Mouse (Mus musculus): ENCODE measurements around the gene Sh3pxd2a.
A peak's percentile ranks its signal among the peaks of the same experiment; 100 is the strongest.

The Sh3pxd2a gene

GRCm38 (mm10) chr19:47329102-47329501 lies 135.1 kb downstream of the Sh3pxd2a start:
- DNase-seq: no peak

DNA sequence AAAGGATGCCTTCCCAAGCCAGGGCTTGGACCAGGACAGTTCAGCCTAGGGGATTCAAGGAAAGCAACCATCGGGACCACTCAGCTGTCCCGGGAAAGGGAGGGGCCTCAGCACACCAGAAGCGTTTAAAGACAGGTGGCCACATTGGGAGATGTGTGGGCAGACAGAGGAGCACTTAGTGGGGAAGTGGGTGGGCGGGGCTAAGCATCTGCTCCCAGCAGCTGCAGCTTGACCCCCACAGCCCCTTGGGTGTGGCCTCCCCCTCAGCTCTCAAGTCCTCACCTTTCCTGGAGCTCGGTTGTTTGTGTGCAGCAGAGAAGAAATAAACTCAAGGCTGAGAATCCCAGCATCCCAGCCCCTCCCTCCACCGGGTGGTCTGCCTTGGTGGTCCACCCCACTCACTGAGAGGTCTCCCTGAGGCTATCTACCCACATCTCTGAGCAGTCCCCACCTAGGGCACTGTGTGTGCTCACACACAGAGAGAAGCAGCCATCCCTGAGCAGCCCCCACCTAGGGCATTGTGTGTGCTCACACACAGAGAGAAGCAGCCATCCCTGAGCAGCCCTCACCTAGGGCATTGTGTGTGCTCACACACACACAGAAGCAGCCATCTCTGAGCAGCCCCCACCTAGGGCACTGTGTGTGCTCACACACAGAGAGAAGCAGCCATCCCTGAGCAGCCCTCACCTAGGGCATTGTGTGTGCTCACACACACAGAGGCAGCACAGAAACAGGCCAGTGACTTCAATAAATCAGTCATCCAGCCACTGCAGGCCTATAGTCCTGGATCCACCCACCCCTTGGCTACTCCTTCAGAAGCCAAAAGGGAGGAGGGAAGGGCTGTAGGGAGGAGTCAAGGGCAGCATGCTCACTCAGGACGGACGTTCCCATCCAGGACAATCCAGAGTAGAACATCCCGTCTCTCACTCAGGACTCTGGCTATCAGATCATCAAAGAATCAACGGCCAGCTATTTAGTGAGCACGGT lies 136.0 kb downstream of the Sh3pxd2a start:
- peak; percentile 78 for DNase-seq

GRCm38 (mm10) chr19:47325881-47326280 lies 138.3 kb downstream of the Sh3pxd2a start:
- DNase-seq: peak; percentile 85

DNA sequence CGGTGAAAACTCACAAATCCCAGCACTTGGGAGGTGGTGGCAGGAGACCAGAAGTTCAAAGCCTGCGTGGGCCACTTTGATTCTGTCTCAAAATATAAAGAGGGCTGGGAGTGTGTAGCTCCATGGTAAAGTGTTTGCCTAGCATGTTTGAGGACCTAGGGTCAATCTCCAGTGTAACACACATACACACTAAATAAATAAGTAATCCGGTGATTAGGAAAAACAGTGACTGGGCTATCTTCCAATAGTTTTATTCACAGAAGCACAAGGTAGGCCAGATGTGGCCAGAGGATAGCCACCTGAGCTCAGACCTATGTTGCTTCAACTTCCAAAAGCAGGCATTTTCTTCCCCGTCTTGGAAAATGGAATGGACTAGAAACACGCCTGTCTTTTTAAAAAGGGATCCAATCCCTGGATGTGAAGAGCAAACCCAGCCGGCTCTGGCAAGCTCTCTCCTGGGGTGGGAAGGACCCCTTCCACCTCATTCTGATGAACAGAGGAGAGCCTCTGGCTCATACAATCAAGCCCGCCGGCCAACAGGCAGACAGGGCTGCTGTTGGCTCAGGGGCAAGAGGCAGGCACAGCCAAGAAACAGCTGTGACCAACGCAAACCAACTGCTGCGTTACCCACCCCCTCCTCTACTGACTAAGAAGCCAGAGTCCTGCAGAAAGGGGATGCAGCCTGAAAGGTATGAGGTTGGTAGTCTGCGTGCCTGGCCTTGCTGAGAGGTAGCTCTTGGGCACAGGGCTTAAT lies 140.9 kb downstream of the Sh3pxd2a start:
- peak; percentile 79 for DNase-seq

GRCm38 (mm10) chr19:47320331-47320668 lies 143.9 kb downstream of the Sh3pxd2a start:
- DNase-seq: peak; percentile 95

DNA sequence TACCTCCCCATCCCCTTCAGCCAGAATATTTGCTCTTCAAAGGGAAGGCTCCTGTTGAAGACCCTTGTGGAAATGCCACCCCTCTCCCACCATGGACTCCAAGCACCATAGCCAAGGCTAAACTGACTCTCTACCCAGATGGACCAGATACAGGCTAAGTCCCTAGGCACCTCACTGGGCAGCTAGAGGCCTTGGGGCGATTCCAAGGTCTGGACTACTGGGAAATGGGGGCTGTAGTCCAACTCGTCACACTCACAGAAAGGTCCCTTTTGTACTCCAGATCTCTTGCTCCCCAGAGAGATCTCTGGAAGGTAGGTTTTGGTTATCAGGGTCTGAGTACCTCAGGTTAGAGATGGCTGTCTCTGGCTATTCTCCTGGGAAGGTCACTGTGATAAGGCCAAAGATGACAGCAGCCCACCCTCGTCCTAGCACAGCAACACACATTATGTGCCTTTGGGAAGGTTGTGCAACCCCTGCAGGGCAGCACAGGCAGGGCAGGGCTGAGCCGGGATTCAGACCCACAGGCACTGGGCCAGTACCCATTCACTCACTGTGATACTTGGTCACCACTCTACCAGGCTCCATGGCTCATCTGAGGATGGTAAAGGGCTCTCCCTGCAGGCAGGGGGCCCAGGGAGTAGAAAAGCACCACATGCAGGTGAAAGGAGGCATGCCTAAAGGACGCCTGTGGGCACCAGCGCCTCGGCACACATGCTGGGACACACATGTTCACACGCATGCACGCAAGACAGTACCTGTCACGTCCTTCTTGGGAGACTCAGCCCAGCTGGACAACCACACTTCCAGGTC lies 144.5 kb downstream of the Sh3pxd2a start:
- DNase-seq: peak; percentile 62

GRCm38 (mm10) chr19:47319061-47319460 lies 145.1 kb downstream of the Sh3pxd2a start:
- no peak for DNase-seq

- DNase-seq: peak; percentile 90
These were observed 146.9 kb downstream of the Sh3pxd2a start for GRCm38 (mm10) chr19:47317063-47317938.

- no peak for DNase-seq
These were observed 147.7 kb downstream of the Sh3pxd2a start for GRCm38 (mm10) chr19:47316288-47317062.

- DNase-seq: no peak
These were observed 148.3 kb downstream of the Sh3pxd2a start for GRCm38 (mm10) chr19:47315917-47316265.

GRCm38 (mm10) chr19:47315091-47315916 lies 148.9 kb downstream of the Sh3pxd2a start:
- peak; percentile 46 for DNase-seq

DNA sequence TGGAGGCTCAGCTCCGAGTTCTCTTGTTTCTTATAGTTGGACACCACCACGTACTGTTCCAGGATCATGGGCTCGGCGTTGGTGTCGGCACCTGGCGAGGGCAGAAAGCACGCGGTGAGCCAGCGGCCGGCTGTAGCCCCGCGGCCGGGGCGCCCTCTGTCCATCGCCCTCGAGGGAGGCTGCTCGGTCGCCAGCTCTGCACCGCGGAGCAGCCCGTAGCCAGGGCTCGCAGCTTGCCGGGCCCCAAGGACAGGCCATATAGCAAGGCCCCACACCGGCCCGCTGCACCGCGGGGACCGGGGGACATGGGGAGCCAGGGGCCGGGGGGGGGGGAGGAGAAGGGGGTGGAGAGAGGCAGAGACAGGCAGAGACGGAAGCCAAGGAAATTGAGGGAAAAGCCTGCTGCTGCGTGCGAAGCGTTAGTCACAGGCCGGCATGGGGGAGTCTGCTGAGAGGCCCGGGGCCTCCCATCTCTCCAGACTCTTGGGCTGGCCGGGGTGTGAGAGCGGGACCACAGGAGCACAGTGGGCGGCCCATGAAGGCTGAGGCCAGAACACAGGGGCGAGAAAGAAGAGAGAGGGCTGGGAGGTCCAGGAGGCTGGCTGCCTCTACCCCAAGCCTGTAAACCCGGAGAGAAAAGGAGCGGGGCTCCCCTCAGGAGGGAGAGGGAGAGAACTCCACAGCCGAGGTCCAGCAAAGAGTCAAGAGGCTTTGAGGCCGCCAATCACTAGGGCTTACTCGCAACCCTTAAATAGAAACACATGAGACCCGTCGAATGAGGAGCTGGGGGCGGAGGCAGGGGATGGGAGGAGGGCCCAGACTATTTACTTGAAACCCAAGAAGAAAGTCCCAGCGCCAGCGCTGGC lies 149.9 kb downstream of the Sh3pxd2a start:
- peak; percentile 93 for DNase-seq

GRCm38 (mm10) chr19:47313387-47314075 lies 150.7 kb downstream of the Sh3pxd2a start:
- DNase-seq: peak; percentile 58

DNA sequence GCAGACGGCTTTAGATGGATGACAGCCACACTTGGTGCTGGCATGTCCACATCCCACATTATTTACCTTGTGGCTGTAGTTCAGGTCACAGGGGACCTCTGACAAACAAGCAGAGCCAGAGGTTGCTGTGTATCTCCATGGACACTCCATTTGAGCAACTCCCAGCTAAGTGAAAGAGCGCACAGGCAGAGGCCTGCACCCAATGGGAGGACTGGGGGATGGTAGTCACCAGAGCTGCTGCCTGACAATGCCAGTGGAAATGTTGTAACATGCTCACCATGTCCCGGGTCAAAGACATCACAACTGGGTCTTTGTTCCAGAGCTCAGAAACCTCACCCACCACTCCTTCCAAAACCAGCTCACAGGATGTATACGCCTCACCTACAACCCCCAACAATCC lies 153.0 kb downstream of the Sh3pxd2a start:
- no peak for DNase-seq

GRCm38 (mm10) chr19:47309824-47310223 lies 154.4 kb downstream of the Sh3pxd2a start:
- no peak for DNase-seq

DNA sequence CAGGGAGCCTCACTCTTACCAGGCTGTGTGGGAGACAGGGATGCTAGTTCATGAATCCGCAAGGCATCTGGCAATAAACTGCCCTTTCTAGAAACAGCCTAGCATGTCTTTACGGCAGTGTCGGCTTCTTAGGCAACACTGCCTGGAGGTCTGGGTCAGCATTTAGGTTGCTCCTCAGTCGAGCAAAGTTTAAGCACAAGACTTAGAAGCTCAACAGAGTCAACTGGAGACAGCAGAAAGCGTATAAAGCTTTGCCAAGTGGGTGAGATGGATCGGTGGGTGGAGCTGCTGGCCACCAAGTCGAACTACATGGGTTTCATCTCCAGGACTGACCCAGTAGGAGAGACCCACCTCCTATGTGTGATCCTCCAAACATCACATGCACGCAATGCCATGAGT lies 157.3 kb downstream of the Sh3pxd2a start:
- no peak for DNase-seq

DNA sequence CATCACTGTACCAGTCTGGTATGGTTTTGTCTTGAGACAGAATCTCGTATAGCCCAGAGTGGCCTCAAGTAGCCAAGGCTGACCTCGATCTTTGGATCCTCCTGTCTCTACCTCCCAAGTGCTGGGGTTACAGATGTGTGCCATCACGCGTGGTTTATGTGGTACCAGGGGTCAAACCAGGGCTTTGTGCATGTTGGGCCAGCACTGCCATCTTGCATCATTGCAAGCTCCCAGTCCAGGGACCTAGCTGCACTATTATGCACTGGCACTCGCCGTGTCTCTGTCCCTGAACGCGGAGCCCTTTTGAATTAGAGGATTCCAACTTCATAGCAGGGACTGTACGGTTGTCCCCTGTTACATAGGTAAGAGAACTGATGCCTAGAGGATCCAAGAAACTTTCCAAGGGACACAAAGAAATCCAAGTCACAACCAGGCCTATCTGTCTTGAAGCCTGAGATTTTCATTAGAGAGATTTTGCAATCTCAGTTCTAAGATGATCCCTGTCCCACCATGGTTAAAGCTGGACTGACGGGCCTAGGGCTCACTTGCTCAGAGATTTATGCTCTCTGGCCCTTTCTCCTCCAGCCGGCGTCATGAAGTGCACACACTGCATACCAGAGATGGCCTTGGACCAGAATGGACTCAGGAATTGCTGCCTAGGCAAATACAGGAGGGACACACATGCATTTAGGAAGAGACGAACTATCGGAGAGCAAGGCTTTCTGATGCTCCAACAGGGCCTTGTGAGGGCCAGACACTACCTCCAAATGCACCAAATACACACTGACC lies 157.9 kb downstream of the Sh3pxd2a start:
- DNase-seq: no peak

DNA sequence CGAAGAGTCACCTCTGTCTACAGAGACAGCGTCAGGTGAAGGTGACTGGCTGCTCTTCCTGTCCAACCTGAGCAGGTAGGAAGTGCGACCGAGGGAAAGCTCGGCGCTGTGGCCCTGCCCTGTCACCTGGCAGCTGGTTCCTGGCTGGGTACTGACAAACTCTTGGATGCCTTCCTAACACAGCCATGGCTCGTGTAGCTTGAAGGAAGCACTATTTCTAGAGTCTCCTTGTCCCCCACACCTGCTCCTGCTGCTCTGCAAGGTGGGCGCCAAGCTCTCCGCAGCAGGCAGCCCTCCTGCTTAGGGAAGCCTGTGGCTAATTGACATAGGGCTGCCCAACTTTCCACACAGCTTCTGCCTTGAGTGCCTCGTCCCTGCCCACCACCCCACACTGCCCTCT lies 158.8 kb downstream of the Sh3pxd2a start:
- no peak for DNase-seq

Data from lung, postnatal 10 days (tissue).